Mouse (Mus musculus): ENCODE results near the gene Mmp11. TPM values are rescaled to one million over a fixed set of nuclear protein-coding genes. Genes with fewer than 3 reads are reported as not detected.
A peak's percentile ranks its signal among the peaks of the same experiment; 100 is the strongest.

Gene Mmp11
- total and polyA plus RNA-seq, 3 experiments, result 0.99 to 1.1 TPM; not detected in 1

DNA sequence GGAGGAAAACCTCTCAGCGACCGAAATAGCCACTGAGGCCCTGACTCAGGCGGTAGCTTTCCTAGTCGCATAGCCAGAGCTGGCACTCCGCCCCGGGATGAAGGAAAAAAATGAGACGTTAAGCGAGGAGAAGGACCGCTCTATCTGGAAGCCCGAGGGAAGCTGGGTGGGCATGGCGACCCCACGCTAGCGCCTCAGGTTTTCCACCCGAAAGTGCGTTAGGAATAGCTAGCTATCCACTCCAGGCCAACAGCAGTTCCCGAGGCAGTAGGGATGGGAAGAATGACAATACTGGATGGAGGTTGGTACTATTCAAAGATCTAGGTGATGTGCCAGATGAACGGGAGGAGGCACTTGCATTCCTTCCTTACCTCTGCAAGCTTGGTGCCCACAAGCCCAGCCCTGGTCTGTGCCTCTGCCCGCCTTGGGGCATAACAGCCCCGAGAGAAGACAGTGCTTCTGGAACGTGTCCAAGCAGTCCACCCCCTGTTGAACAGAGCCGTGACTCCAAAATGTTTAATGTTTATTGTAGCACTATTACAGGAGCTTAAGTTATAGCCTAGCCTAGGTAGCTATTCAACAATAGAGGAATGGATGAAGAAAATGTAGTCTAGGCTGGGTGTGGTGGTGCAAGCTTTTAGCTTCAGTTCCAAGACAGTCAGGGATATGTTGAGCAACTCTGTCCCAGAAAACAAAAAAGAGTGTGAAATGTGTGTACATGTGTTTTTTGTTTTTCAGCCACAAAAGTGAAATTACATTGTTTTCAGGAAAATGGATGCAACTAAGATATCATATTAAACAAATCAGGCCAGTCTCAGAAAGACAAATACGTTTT lies 14.4 kb downstream of the Mmp11 start:
- Histone ChIP-seq H3K9ac (ENCODE audit: insufficient read depth, low read depth) (peak overlapping the region; percentile 97), H3K27me3 (replicated peaks) (no peaks in the 10 kb centered on the region), H3K4me2 (ENCODE audit: insufficient read depth, low read depth, poor library complexity, severe bottlenecking) (peak overlapping the region; percentile 64), H3K9me3 (replicated peaks; ENCODE audit: low read length) (no peaks in the 10 kb centered on the region), H3K27ac (ENCODE audit: insufficient read depth, low read depth) (no peak overlapping the region), H3K4me1 (ENCODE audit: control insufficient read depth in 1 of 2, insufficient read depth in 2 of 2) (peaks cover 3 to 40% of the 10 kb centered on the region in 2 experiments; a peak in 3 of 4 replicates), H3K4me3 (replicated peaks in 1 of 3; ENCODE audit: low read depth in 2 of 3, low read length in 2 of 3, poor library complexity in 1 of 3) (peak overlapping the region; percentile 65 to 92 (median 82)), H3K79me2 (replicated peaks; ENCODE audit: control insufficient read depth, extremely low read depth, insufficient read depth, poor library complexity, severe bottlenecking) (peaks cover 34% of the 10 kb centered on the region), H3K36me3 (replicated peaks in 1 of 2; ENCODE audit: control insufficient read depth in 1 of 2, insufficient read depth in 1 of 2, low read length in 1 of 2) (peaks cover 0 to 34% of the 10 kb centered on the region in 2 experiments)
- no peak for DNase-seq (ENCODE audit: extremely low read depth)
- dilution Hi-C loops (cut with MboI; ENCODE audit: extremely low pct_ligation_motif_present, extremely low pct_unique_long_range_greater_than_20kb, low sequenced_read_pairs), result no loop called here
- in situ Hi-C loops (cut with MboI; ENCODE audit: low pct_ligation_motif_present, low pct_unique_long_range_greater_than_20kb, low sequenced_read_pairs), result no loop called here
- TF ChIP-seq MAZ (IDR thresholded peaks at IDR 0.05; ENCODE audit: low read depth, low read length) (no peak), MXI1 (IDR thresholded peaks at IDR 0.05; ENCODE audit: low read depth, low read length) (0 out of 2 replicates have a peak, but pooled peaks have one; percentile 1), SMC3 (IDR thresholded peaks at IDR 0.05; ENCODE audit: low read depth, low read length) (no peak), MAX (IDR thresholded peaks at IDR 0.05; ENCODE audit: low read length) (0 out of 2 replicates have a peak, but pooled peaks have one; percentile 9), RAD21 (IDR thresholded peaks at IDR 0.05; ENCODE audit: low read depth, low read length) (no peak)

DNA sequence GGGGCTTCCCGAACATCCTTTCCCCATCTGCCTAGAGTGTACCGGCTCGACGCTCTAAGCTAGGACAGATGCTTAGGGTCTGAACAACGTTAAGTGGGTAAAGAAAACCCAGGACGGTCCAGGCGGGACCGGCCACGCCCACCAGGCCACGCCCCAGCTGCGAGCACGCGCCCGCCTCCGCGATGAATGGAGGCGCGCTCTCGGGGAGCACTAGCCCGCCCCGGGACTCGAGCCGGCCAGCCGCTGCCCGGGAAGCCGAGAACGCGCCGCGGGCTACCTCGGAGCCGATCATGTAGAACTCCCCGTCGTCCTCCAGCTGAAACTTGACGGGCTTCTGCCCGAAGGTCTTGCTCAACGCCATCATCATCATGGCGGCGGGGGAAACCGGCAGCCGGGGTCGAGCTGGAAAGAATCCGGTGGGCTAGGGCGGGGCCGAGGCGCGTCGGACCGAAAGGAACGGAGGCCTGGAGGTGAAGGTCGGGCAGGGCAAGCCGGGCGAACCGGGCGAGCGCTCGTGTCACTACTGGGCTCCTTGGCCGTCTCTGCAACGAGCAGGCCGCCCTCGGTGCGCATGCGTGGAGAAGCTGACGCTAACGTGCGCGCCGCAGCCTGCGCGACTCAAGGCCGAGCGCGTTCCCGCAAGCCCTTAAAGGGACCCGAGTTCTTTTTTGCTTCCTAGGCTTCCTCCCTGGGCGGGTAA lies 15.1 kb downstream of the Mmp11 start, which contains the start of gene Smarcb1:
Gene Smarcb1 (minus strand): TSS at position 592 of the 700 bp plus-strand sequence.
- H3K27ac ChIP-seq (ENCODE audit: insufficient read depth, low read depth), result peak within 1 kb of the TSS; percentile 87
- DNase-seq (ENCODE audit: extremely low read depth), result peak; percentile 91
- peaks cover 3 to 40% of the 10 kb centered on the region in 2 experiments; a peak in 3 of 4 replicates for H3K4me1 ChIP-seq (ENCODE audit: control insufficient read depth in 1 of 2, insufficient read depth in 2 of 2)
- in situ Hi-C loops (cut with MboI; ENCODE audit: low pct_ligation_motif_present, low pct_unique_long_range_greater_than_20kb, low sequenced_read_pairs) (no loop called here), dilution Hi-C loops (cut with MboI; ENCODE audit: extremely low pct_ligation_motif_present, extremely low pct_unique_long_range_greater_than_20kb, low sequenced_read_pairs) (no loop called here)
- H3K27me3 ChIP-seq (replicated peaks), result no peaks in the 10 kb centered on the region
- peak within 1 kb of the TSS; percentile 65 to 92 (median 82) for H3K4me3 ChIP-seq (replicated peaks in 1 of 3; ENCODE audit: low read depth in 2 of 3, low read length in 2 of 3, poor library complexity in 1 of 3)
- H3K9ac ChIP-seq (ENCODE audit: insufficient read depth, low read depth), result peak within 1 kb of the TSS; percentile 97
- no peaks in the 10 kb centered on the region for H3K9me3 ChIP-seq (replicated peaks; ENCODE audit: low read length)
- H3K36me3 ChIP-seq (replicated peaks in 1 of 2; ENCODE audit: control insufficient read depth in 1 of 2, insufficient read depth in 1 of 2, low read length in 1 of 2), result peaks cover 6 to 42% of the 10 kb centered on the region in 2 experiments
- H3K79me2 ChIP-seq (replicated peaks; ENCODE audit: control insufficient read depth, extremely low read depth, insufficient read depth, poor library complexity, severe bottlenecking), result peaks cover 34% of the 10 kb centered on the region
- peak within 1 kb of the TSS; percentile 83 for H3K4me2 ChIP-seq (ENCODE audit: insufficient read depth, low read depth, poor library complexity, severe bottlenecking)
- TF ChIP-seq EP300 (IDR thresholded peaks at IDR 0.05; ENCODE audit: low read length) (no peak), MYC (IDR thresholded peaks at IDR 0.05; ENCODE audit: low read depth, low read length) (0 out of 2 replicates have a peak, but pooled peaks have one; percentile 45), MXI1 (IDR thresholded peaks at IDR 0.05; ENCODE audit: low read depth, low read length) (peak; percentile 83), NRF1 (IDR thresholded peaks at IDR 0.05; ENCODE audit: low read depth, low read length) (peak; percentile 98), ZC3H11A (IDR thresholded peaks at IDR 0.05; ENCODE audit: low read depth, low read length) (no peak), USF1 (IDR thresholded peaks at IDR 0.05; ENCODE audit: low read depth, low read length) (no peak), CTCF (conservative IDR thresholded peaks at IDR 0.05 in 1 of 2, IDR thresholded peaks at IDR 0.05 in 1 of 2; ENCODE audit: low read depth in 2 of 2, low read length in 2 of 2) (no peak), MEF2A (IDR thresholded peaks at IDR 0.05; ENCODE audit: borderline replicate concordance, low read depth, low read length) (no peak), CHD2 (IDR thresholded peaks at IDR 0.05; ENCODE audit: low read length) (no peak), ZNF384 (IDR thresholded peaks at IDR 0.05; ENCODE audit: low read depth, low read length) (no peak), NELFE (IDR thresholded peaks at IDR 0.05; ENCODE audit: low read depth, low read length) (peak; percentile 88), RCOR1 (conservative IDR thresholded peaks at IDR 0.05; ENCODE audit: low read depth, low read length) (no peak), SMC3 (IDR thresholded peaks at IDR 0.05; ENCODE audit: low read depth, low read length) (no peak; the same call in 1 of the 2 replicates), BHLHE40 (IDR thresholded peaks at IDR 0.05; ENCODE audit: low read depth, low read length) (0 out of 2 replicates have a peak, but pooled peaks have one; percentile 14), MAX (IDR thresholded peaks at IDR 0.05; ENCODE audit: low read length) (peak; percentile 14), GABPA (IDR thresholded peaks at IDR 0.05; ENCODE audit: insufficient replicate concordance, low read depth, low read length) (no peak), TBP (conservative IDR thresholded peaks at IDR 0.05; ENCODE audit: low read depth, low read length) (no peak), TCF12 (IDR thresholded peaks at IDR 0.05; ENCODE audit: low read depth, low read length) (peak; percentile 63; the same call in 1 of the 2 replicates), ELF1 (IDR thresholded peaks at IDR 0.05; ENCODE audit: low read depth, low read length) (no peak), MAZ (IDR thresholded peaks at IDR 0.05; ENCODE audit: low read depth, low read length) (no peak), RAD21 (IDR thresholded peaks at IDR 0.05; ENCODE audit: low read depth, low read length) (no peak), MAFK (IDR thresholded peaks at IDR 0.05; ENCODE audit: insufficient replicate concordance, low read length) (no peak), E2F4 (IDR thresholded peaks at IDR 0.05; ENCODE audit: insufficient replicate concordance, low read depth, low read length) (no peak), JUND (conservative IDR thresholded peaks at IDR 0.05; ENCODE audit: low read depth, low read length) (no peak), IRF4 (IDR thresholded peaks at IDR 0.05; ENCODE audit: low read depth, low read length) (no peak), POLR2AphosphoS2 (IDR thresholded peaks at IDR 0.05; ENCODE audit: low read depth, low read length) (peak; percentile 62; the same call in 1 of the 2 replicates), POLR2A (IDR thresholded peaks at IDR 0.05; ENCODE audit: low read depth, low read length) (peak; percentile 85), UBTF (IDR thresholded peaks at IDR 0.05; ENCODE audit: low read depth, low read length) (no peak)
